Mouse (Mus musculus) liver, adult 2 months (tissue): ENCODE results near the gene 2410137M14Rik. TPM values are rescaled to one million over a fixed set of nuclear protein-coding genes. Genes with fewer than 3 reads are reported as not detected.

Source experiments
- DNase-seq: peaks from one replicate; pipeline ENCODE4 v3.0.0-alpha.2; 2011; ENCODE audit warnings: low read depth, low spot score; ENCODE audit errors: extremely low read depth
- H3K27ac ChIP-seq: fragments of 200-500 bp; replicated peaks from 2 replicates; pipeline ENCODE4 v1.5.1; 2012; ENCODE audit warnings: low read depth, mild to moderate bottlenecking, control low read depth, inconsistent platforms, low read length; ENCODE audit not compliant: insufficient read depth
- H3K27me3 ChIP-seq: fragments of 200-500 bp; 2 replicates; pipeline ENCODE4 v1.6.1; 2012; ENCODE audit warnings: mild to moderate bottlenecking, moderate library complexity, low read length, inconsistent platforms; ENCODE audit not compliant: control insufficient read depth, insufficient read depth
- H3K36me3 ChIP-seq: fragments of 200-500 bp; 2 replicates; pipeline ENCODE4 v1.6.1; 2012; ENCODE audit warnings: low read length, inconsistent platforms; ENCODE audit not compliant: control insufficient read depth, insufficient read depth
- H3K4me1 ChIP-seq: fragments of 200-500 bp; 2 replicates; pipeline ENCODE4 v1.6.1; 2011; ENCODE audit warnings: low read length; ENCODE audit not compliant: control insufficient read depth, insufficient read depth
- H3K4me3 ChIP-seq: fragments of 200-500 bp; 2 replicates; pipeline ENCODE4 v1.5.1; 2011; ENCODE audit warnings: low read depth, mild to moderate bottlenecking, control low read depth, low read length, moderate library complexity; ENCODE audit not compliant: insufficient read depth
- H3K79me2 ChIP-seq: fragments of 200-500 bp; 2 replicates; pipeline ENCODE4 v1.6.1; 2012; ENCODE audit warnings: inconsistent platforms, mild to moderate bottlenecking, low read length, moderate library complexity; ENCODE audit not compliant: control insufficient read depth, insufficient read depth
- H3K9ac ChIP-seq: fragments of 200-500 bp; 2 replicates; pipeline ENCODE4 v1.6.1; 2012; ENCODE audit warnings: low read depth, mild to moderate bottlenecking, control low read depth, inconsistent platforms, low read length
- CTCF ChIP-seq: fragments of 200-500 bp; IDR thresholded peaks from 2 replicates; pipeline ENCODE4 v1.5.1; 2011; ENCODE audit warnings: low read depth, low read length, control low read depth
- POLR2A ChIP-seq: fragments of 200-500 bp; IDR thresholded peaks from 2 replicates; pipeline ENCODE4 v1.6.1; 2011; ENCODE audit warnings: low read length, control low read depth; ENCODE audit not compliant: insufficient read depth; ENCODE audit errors: extremely low read depth
- WGBS: fragments of 180-500 bp; shearing (Covaris S2); methylation state at CpG from one replicate; pipeline ENCODE4 v1.1.7; 2018; 5-methylcytosine and 5-hydroxymethylcytosine counted together
- polyA plus RNA-seq: library from polyadenylated mRNA; depleted of rRNA; stranded (reverse); fragments of >200 nt; gene quantifications from 2 replicates; pipeline ENCODE4 v1.2.3, GENCODE M21; 2012
- total RNA-seq: library from RNA; depleted of rRNA; stranded (reverse); fragments of >200 nt; gene quantifications from 2 replicates; pipeline ENCODE4 v1.2.3, GENCODE M21; 2014

2410137M14Rik gene
- total and polyA plus RNA-seq, 2 experiments = not detected

DNA sequence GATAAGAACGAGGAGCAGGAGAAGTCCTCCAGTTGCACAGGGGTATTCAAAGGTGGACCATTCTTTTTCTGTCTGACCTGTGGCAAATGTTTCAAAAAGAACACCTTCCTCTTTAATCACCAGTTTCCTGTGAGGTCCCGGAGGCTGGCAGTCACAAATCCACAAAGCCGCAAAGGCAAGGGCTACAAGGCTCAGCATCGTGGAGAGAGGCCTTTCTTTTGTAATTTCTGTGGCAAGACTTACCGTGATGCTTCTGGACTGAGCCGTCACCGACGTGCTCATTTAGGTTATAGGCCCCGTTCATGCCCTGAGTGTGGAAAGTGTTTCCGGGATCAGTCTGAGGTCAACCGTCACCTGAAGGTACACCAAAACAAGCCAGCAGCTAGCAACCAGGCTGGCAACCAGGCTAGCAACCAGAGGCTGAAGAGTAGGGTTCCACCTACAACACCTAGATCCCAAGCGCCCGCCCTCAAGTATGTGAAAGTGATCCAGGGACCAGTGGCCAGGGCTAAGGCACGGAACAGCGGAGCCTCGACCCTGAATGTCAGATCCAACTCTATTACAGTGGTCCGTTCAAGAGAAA, 28.5 kb upstream of the 2410137M14Rik start:
- Histone ChIP-seq H3K36me3 (no peaks in the 10 kb centered on the region), H3K4me1 (no peaks in the 10 kb centered on the region), H3K79me2 (no peaks in the 10 kb centered on the region), H3K4me3 (no peak overlapping the region), H3K27ac (no peak overlapping the region), H3K9ac (no peak overlapping the region), H3K27me3 (no peaks in the 10 kb centered on the region)
- TF ChIP-seq POLR2A = no peak
- no peak for TF ChIP-seq CTCF
- WGBS = 90% methylated on average over 17 of the region's 17 CpGs
- no peak for DNase-seq

- 87% methylated on average over 6 of the region's 6 CpGs for WGBS
- Histone ChIP-seq H3K4me3 (no peak overlapping the region), H3K27me3 (0 out of 2 replicates have a peak, but pooled peaks cover 2% of the 10 kb centered on the region), H3K4me1 (no peaks in the 10 kb centered on the region), H3K9ac (no peak overlapping the region), H3K36me3 (no peaks in the 10 kb centered on the region), H3K79me2 (no peaks in the 10 kb centered on the region), H3K27ac (no peak overlapping the region)
- no peak for TF ChIP-seq POLR2A
- TF ChIP-seq CTCF = no peak
- no peak for DNase-seq
Observed at GRCm38 (mm10) chr17:37008161-37008560, 27.1 kb upstream of the 2410137M14Rik start.

DNA sequence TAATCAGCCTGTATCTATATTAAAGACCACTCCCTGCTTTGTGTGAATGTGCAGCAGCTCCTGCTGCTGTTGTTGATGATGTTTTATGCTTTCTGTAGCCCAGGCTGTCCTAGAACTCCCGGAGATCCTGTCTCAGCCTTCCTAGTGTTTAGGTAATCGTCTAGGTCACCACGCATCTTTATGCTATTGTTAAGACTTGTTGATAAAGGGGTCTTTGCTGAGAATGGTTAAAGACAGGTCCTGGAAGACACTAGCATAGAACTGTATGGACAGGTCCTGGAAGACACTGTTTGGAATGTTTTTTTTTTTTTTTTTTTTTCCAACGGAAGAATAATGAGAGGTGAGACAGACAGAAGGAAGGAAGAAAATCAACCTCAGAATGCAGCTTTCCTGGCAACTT, 22.3 kb upstream of the 2410137M14Rik start:
- no peak for DNase-seq
- 59% methylated on average over 4 of the region's 4 CpGs for WGBS
- no peak overlapping the region for H3K9ac ChIP-seq
- H3K36me3 ChIP-seq = no peaks in the 10 kb centered on the region
- H3K4me3 ChIP-seq = no peak overlapping the region
- H3K27me3 ChIP-seq = 0 out of 2 replicates have a peak, but pooled peaks cover 5% of the 10 kb centered on the region
- H3K27ac ChIP-seq = no peak overlapping the region
- no peaks in the 10 kb centered on the region for H3K79me2 ChIP-seq
- TF ChIP-seq POLR2A = no peak
- TF ChIP-seq CTCF = no peak
- no peaks in the 10 kb centered on the region for H3K4me1 ChIP-seq

DNA sequence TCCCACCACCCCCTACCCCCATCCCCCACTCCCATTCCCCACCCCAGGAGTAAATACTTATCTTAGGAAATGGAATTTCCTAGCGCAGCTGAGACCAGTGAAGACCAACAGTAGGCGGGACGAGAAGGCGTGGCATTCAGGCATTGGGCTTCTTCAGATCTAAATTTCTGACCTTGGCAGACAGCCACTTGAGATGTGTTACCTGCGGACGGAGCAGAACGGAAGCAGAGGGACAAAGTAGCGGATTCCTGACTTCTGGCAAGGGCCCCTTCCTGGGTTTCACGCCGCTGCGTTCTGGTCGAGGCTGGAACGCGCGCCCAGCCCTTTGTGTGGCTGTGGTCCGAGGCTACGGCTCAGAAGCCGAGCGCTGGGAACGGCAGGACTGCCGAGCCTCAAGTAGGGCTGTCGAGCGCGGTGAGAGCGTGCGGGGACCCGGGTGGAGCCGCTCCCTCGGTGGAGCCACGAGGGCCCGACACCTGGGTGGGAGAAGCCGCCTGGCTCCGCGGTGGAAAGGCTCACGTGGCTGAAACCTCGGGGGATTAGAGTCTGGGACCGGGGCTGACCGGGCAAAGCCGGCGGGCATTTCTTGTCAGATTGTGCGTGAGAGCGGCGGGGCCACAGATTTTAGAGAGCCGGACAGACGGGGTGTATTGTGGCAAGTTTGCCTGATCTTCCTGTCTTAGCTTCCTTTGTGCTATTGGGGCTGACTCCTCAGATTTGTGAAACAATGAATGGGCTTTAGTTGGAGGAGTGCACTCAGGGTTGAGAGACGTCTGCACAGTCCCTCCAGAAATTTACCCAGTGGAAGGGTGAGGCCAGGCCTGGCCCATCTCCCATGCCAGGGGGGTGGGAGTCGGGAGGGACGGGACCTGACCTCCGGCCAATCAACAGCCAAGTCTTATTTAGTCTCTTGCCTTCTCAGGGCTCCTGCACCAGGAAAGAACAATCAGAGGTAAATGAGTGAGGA, 21.6 kb upstream of the 2410137M14Rik start:
- TF ChIP-seq CTCF (no peak), POLR2A (no peak)
- no peaks in the 10 kb centered on the region for H3K79me2 ChIP-seq
- H3K27ac ChIP-seq = no peak overlapping the region
- H3K36me3 ChIP-seq = no peaks in the 10 kb centered on the region
- peak overlapping the region; percentile 57 for H3K4me3 ChIP-seq
- peak overlapping the region; percentile 71 for H3K9ac ChIP-seq
- no peaks in the 10 kb centered on the region for H3K4me1 ChIP-seq
- WGBS = 3% methylated on average over 49 of the region's 49 CpGs
- 0 out of 2 replicates have a peak, but pooled peaks cover 5% of the 10 kb centered on the region for H3K27me3 ChIP-seq
- peak; percentile 22 for DNase-seq

DNA sequence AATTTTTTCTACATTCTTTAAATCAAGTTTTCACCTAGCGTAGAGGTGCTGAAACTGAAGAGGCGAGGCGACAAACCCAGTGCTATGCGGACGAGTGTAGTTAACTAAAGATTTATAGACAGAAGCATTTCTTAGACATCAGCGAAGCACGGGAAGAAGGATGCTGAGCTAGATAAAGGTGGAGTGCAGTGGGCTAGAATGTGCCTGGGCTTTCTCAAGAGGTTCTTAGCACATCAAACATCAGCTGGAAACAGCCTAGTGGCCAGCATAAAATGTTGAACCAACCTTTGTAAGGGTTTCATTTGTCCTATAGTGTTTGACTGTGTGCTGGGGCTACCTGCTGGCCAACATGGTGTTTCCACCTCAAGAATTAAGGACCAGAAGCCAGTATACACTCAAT, 19.8 kb upstream of the 2410137M14Rik start, which contains the start of gene Zfp57:
Zfp57 (plus strand) TSS at position 301 of the 400 bp plus-strand sequence.
- no peak for TF ChIP-seq POLR2A
- no peak for TF ChIP-seq CTCF
- no peak within 1 kb of the TSS for H3K4me3 ChIP-seq
- H3K36me3 ChIP-seq = no peaks in the 10 kb centered on the region
- no peak for DNase-seq
- H3K27me3 ChIP-seq = 0 out of 2 replicates have a peak, but pooled peaks cover 5% of the 10 kb centered on the region
- H3K27ac ChIP-seq = no peak within 1 kb of the TSS
- WGBS = 95% methylated on average over 7 of the region's 7 CpGs
- no peak within 1 kb of the TSS for H3K9ac ChIP-seq
- H3K79me2 ChIP-seq = no peaks in the 10 kb centered on the region
- H3K4me1 ChIP-seq = peaks cover 3% of the 10 kb centered on the region

DNA sequence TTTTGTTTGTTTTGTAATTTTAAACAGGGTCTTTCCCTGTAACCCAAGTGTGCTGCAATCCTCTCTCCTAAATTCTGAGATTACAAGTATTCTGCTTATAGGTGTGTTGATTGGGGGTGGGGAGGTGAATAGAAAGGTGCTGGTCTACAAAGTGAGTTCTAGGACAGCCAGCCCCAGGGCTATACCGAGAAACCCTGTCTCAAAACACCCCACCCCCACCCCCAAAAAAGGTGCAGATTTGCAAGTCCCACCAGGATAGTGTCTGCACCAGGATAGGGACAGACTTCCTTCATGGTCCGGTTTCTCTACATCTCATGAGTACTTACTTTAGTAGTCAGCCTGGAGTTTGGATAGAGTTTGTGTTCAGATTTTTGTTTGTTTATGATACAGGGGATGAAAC, 17.4 kb upstream of the 2410137M14Rik start:
- Histone ChIP-seq H3K9ac (no peak overlapping the region), H3K27ac (no peak overlapping the region), H3K27me3 (0 out of 2 replicates have a peak, but pooled peaks cover 5% of the 10 kb centered on the region), H3K79me2 (no peaks in the 10 kb centered on the region), H3K36me3 (no peaks in the 10 kb centered on the region), H3K4me3 (no peak overlapping the region), H3K4me1 (peaks cover 3% of the 10 kb centered on the region)
- TF ChIP-seq POLR2A (no peak), CTCF (no peak)
- no peak for DNase-seq
- 58% methylated on average over 2 of the region's 2 CpGs for WGBS
